Mouse (Mus musculus): ENCODE measurements around the gene Gm13090. TPM values are rescaled to one million over a fixed set of nuclear protein-coding genes. Genes with fewer than 3 reads are reported as not detected.

Gm13090 gene
- not detected in 2 replicates for polyA plus RNA-seq (2012; ENCODE audit: insufficient read depth, insufficient read length, missing spikeins)

DNA sequence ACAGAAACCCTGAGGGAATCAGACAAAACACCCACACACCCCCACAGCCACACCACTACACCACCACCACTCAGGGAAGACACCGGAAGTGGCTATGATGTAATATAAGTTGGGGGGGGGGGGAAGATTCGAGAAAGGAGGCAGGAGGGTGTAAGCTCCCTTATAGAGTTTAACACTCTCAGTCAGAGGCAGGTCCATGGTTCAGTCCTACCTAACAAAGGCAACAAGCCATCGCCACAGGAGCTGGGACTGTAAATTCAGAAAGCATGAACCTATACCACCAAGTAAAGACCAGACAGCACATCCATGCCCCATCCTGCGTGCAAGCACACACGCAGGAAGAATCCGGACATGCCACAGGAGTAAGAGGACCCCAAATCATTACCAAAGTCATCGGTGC lies at the start of gene Gm13090:
Gene Gm13090 (plus strand): TSS at position 301 of the 400 bp plus-strand sequence.
- Histone ChIP-seq H3K4me1 (ENCODE audit: control insufficient read depth, insufficient read depth, low read length) (no peaks in the 10 kb centered on the region), H3K27ac (ENCODE audit: insufficient read depth, low read depth, low read length) (no peak within 1 kb of the TSS), H3K4me3 (ENCODE audit: insufficient read depth, low read length) (no peak within 1 kb of the TSS)
- TF ChIP-seq CTCF (IDR thresholded peaks at IDR 0.05; ENCODE audit: low read depth, low read length) (no peak), POLR2A (IDR thresholded peaks at IDR 0.05; ENCODE audit: borderline replicate concordance, low read depth, low read length) (no peak)

DNA sequence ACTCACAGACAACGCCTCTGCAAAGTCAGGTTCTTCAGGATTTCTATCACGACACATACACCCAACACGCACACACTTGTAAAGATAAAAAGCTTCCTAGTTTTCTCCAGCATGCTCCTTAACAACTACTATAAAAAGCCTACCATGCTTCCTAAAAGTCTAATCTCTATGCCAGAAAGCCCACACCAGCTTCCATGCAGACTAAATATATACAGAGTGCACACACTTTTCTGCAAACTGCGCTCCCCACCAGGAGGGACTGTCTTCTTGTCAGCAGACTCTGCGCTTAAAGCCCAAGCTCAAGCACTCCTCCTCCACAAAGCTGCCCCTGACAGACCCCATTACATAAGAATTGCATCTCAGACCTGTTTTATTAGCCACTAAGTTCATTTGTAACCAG lies 47.9 kb upstream of the Gm13090 start:
- H3K4me1 ChIP-seq (ENCODE audit: control insufficient read depth, insufficient read depth, low read length): peaks cover 10% of the 10 kb centered on the region
- no peak for TF ChIP-seq CTCF (IDR thresholded peaks at IDR 0.05; ENCODE audit: low read depth, low read length)
- TF ChIP-seq POLR2A (IDR thresholded peaks at IDR 0.05; ENCODE audit: borderline replicate concordance, low read depth, low read length): no peak
- no peak overlapping the region for H3K4me3 ChIP-seq (ENCODE audit: insufficient read depth, low read length)

GRCm38 (mm10) chr4:151043281-151043680 lies 46.1 kb upstream of the Gm13090 start:
- Histone ChIP-seq H3K4me1 (ENCODE audit: control insufficient read depth, insufficient read depth, low read length) (peaks cover 17% of the 10 kb centered on the region), H3K4me3 (ENCODE audit: insufficient read depth, low read length) (peak overlapping the region; percentile 86), H3K27ac (ENCODE audit: insufficient read depth, low read depth, low read length) (no peak overlapping the region)
- TF ChIP-seq CTCF (IDR thresholded peaks at IDR 0.05; ENCODE audit: low read depth, low read length) (no peak), POLR2A (IDR thresholded peaks at IDR 0.05; ENCODE audit: borderline replicate concordance, low read depth, low read length) (no peak)

More for the DNA sequence above, 47.9 kb upstream of the Gm13090 start:
- no peak overlapping the region for H3K27ac ChIP-seq (ENCODE audit: insufficient read depth, low read depth, low read length)

GRCm38 (mm10) chr4:151044037-151044943 lies 45.1 kb upstream of the Gm13090 start, which contains the start of gene Per3:
Gene Per3 (minus strand): TSS chr4:151044665.
- Histone ChIP-seq H3K4me3 (ENCODE audit: insufficient read depth, low read length) (peak within 1 kb of the TSS; percentile 86), H3K27ac (ENCODE audit: insufficient read depth, low read depth, low read length) (0 out of 2 replicates have a peak within 1 kb of the TSS, but pooled peaks have one; percentile 6), H3K4me1 (ENCODE audit: control insufficient read depth, insufficient read depth, low read length) (peaks cover 17% of the 10 kb centered on the region)
- TF ChIP-seq POLR2A (IDR thresholded peaks at IDR 0.05; ENCODE audit: borderline replicate concordance, low read depth, low read length) (no peak), CTCF (IDR thresholded peaks at IDR 0.05; ENCODE audit: low read depth, low read length) (no peak)

- peak overlapping the region; percentile 54 for H3K4me3 ChIP-seq (ENCODE audit: insufficient read depth, low read length)
- peaks cover 17% of the 10 kb centered on the region for H3K4me1 ChIP-seq (ENCODE audit: control insufficient read depth, insufficient read depth, low read length)
- no peak overlapping the region for H3K27ac ChIP-seq (ENCODE audit: insufficient read depth, low read depth, low read length)
- no peak for TF ChIP-seq POLR2A (IDR thresholded peaks at IDR 0.05; ENCODE audit: borderline replicate concordance, low read depth, low read length)
- TF ChIP-seq CTCF (IDR thresholded peaks at IDR 0.05; ENCODE audit: low read depth, low read length): no peak
Measured at GRCm38 (mm10) chr4:151044944-151045570, 44.3 kb upstream of the Gm13090 start.

DNA sequence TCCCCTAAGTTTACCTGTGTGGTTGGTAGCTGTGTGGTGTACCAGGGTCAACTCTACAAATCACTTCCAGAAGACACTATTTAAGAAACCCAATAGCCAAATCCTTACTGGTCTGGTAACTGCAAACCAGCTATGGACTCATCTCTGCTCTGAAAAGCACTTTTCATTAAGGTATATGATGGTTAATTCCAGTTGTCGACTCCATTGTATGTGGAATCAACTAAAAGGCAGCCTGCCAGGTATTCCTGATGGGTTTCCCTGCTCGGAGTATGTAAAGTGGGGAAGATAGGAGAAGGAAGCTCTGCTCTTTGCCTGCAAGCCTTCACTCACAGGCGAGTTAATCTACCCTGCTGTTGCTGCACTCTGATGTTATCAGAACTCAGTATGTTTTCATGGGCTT lies 42.8 kb upstream of the Gm13090 start:
- Histone ChIP-seq H3K4me1 (ENCODE audit: control insufficient read depth, insufficient read depth, low read length) (peaks cover 25% of the 10 kb centered on the region), H3K27ac (ENCODE audit: insufficient read depth, low read depth, low read length) (no peak overlapping the region), H3K4me3 (ENCODE audit: insufficient read depth, low read length) (no peak overlapping the region)
- TF ChIP-seq CTCF (IDR thresholded peaks at IDR 0.05; ENCODE audit: low read depth, low read length) (no peak), POLR2A (IDR thresholded peaks at IDR 0.05; ENCODE audit: borderline replicate concordance, low read depth, low read length) (no peak)

DNA sequence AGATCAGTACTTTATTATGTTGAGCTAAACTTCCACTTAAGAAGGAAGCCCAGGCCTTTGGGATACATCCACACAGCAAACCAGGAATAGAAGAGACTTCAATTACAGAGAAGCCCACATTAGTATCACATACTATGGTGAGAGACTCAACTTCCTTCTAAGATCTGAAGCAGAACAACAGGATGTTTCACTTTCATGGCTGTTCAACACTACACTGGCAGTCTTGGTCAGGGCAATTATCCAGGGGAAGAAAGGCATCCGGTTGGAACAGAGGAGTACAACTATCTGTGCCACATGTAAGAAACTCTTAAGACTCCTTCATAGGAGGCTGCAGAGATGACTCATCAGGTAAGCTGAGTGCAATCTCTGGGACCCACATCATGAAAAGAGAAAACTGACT lies 38.2 kb upstream of the Gm13090 start:
- H3K27ac ChIP-seq (ENCODE audit: insufficient read depth, low read depth, low read length): no peak overlapping the region; the same call in 1 of the 2 replicates
- H3K4me3 ChIP-seq (ENCODE audit: insufficient read depth, low read length): no peak overlapping the region
- TF ChIP-seq POLR2A (IDR thresholded peaks at IDR 0.05; ENCODE audit: borderline replicate concordance, low read depth, low read length): no peak
- no peak for TF ChIP-seq CTCF (IDR thresholded peaks at IDR 0.05; ENCODE audit: low read depth, low read length)
- H3K4me1 ChIP-seq (ENCODE audit: control insufficient read depth, insufficient read depth, low read length): peaks cover 18% of the 10 kb centered on the region

GRCm38 (mm10) chr4:151057347-151058321 lies 31.7 kb upstream of the Gm13090 start, which contains the start of gene Vamp3:
Gene Vamp3 (minus strand): TSS chr4:151057963.
- Histone ChIP-seq H3K4me1 (ENCODE audit: control insufficient read depth, insufficient read depth, low read length) (peaks cover 8% of the 10 kb centered on the region), H3K27ac (ENCODE audit: insufficient read depth, low read depth, low read length) (peak within 1 kb of the TSS; percentile 74), H3K4me3 (ENCODE audit: insufficient read depth, low read length) (peak within 1 kb of the TSS; percentile 73)
- TF ChIP-seq CTCF (IDR thresholded peaks at IDR 0.05; ENCODE audit: low read depth, low read length) (no peak), POLR2A (IDR thresholded peaks at IDR 0.05; ENCODE audit: borderline replicate concordance, low read depth, low read length) (no peak)

DNA sequence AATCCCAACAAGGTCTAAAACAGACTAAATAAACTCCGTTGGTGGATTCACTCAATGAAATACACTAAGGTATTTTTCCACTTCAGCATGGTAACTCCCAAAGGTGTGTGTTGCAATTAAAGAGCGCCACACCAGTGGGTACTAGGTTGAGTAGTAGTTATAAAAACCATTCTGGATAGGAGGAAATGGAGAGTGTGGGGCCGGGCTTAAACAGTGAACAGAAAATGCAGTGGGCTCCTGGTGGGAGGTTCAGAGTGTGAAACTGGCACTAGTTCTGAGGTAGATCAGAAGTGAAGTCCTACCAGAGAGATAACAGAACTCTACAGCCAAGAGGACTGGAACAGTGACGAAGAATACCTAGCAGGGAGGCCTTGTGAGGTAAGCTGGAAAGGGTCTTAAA lies 30.7 kb upstream of the Gm13090 start:
- Histone ChIP-seq H3K27ac (ENCODE audit: insufficient read depth, low read depth, low read length) (peak overlapping the region; percentile 74), H3K4me1 (ENCODE audit: control insufficient read depth, insufficient read depth, low read length) (peaks cover 8% of the 10 kb centered on the region), H3K4me3 (ENCODE audit: insufficient read depth, low read length) (peak overlapping the region; percentile 73)
- TF ChIP-seq CTCF (IDR thresholded peaks at IDR 0.05; ENCODE audit: low read depth, low read length) (no peak), POLR2A (IDR thresholded peaks at IDR 0.05; ENCODE audit: borderline replicate concordance, low read depth, low read length) (no peak)

All from bone marrow macrophage, adult 2 months (primary cell).